Mouse (Mus musculus) megakaryocyte, embryonic 14.5 days (primary cell): ENCODE measurements around the gene Paqr5. TPM values are rescaled to one million over a fixed set of nuclear protein-coding genes. Genes with fewer than 3 reads are reported as not detected.

Experiments
- H3K27me3 ChIP-seq: replicated peaks from 2 replicates; pipeline ENCODE3; 2012; ENCODE audit warnings: inconsistent platforms
- H3K36me3 ChIP-seq: replicated peaks from 2 replicates; pipeline ENCODE3; 2012; ENCODE audit warnings: low read length, inconsistent platforms, mixed read lengths
- H3K4me1 ChIP-seq: 2 replicates; pipeline ENCODE4 v1.6.1; 2012; ENCODE audit warnings: inconsistent platforms
- H3K4me3 ChIP-seq: replicated peaks from 2 replicates; pipeline ENCODE3; 2012; ENCODE audit warnings: moderate library complexity, mild to moderate bottlenecking, inconsistent platforms
- H3K9me3 ChIP-seq: 2 replicates; pipeline ENCODE4 v1.6.1; 2012; ENCODE audit warnings: inconsistent platforms
- FLI1 ChIP-seq: IDR thresholded peaks from 2 replicates; pipeline ENCODE4 v1.6.1; 2012; ENCODE audit warnings: low read length, inconsistent platforms, mixed read lengths
- GATA1 ChIP-seq: IDR thresholded peaks from 3 replicates; pipeline ENCODE4 v1.6.1; 2012; ENCODE audit warnings: mixed read lengths, low read length, inconsistent platforms, borderline replicate concordance
- polyA plus RNA-seq: library from polyadenylated mRNA; stranded (reverse); fragments of >175 nt; gene quantifications from 2 replicates; pipeline ENCODE4 v1.2.3, GENCODE M21; 2012; ENCODE audit warnings: low replicate concordance; ENCODE audit not compliant: insufficient read depth

Gene Paqr5
- polyA plus RNA-seq, 1 experiment: 0.06 TPM

DNA sequence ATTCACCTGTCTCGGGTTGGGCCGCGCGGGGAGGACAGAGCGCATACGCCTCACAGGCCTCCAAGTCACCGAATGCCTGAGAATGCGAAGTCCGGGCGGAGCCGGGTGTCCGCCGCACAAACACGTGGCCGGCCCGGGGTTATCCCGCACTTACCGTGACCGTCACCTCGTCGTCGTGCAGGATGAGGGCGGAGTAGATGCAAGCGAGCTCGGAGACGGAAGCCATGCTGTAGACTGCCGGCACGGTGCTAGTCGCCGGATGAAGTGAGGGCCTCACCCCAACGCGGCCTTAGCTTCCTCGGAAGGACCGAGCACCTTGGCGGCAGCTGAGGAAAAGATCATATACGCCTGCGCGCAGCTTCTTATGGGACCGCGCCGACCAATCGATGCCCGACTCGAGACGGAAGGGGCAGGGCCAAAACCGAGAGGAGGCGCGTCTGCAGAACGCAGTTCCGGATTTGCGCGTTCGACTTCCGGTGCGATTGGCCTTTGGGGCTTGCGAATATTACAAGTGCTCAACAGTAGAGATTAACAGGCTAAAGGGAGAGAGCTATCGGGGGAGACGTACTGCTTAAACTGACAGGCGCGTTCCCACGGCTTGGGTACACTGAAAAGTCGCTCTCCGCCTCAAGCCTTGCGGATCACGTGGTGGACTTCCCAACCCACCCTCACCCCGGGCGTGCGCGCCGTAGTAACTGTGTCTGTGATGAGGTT lies 112.3 kb downstream of the Paqr5 start, which contains the start of gene Rplp1:
TSS of gene Rplp1 (minus strand) at position 340 of the 714 bp plus-strand sequence.
- peaks cover 26% of the 10 kb centered on the region for H3K4me1 ChIP-seq
- H3K36me3 ChIP-seq: peaks cover 62% of the 10 kb centered on the region
- H3K27me3 ChIP-seq: no peaks in the 10 kb centered on the region
- H3K9me3 ChIP-seq: no peaks in the 10 kb centered on the region
- TF ChIP-seq FLI1 (peak; percentile 51; the same call in 1 of the 2 replicates), GATA1 (no peak)
- peak within 1 kb of the TSS; percentile 96 for H3K4me3 ChIP-seq

DNA sequence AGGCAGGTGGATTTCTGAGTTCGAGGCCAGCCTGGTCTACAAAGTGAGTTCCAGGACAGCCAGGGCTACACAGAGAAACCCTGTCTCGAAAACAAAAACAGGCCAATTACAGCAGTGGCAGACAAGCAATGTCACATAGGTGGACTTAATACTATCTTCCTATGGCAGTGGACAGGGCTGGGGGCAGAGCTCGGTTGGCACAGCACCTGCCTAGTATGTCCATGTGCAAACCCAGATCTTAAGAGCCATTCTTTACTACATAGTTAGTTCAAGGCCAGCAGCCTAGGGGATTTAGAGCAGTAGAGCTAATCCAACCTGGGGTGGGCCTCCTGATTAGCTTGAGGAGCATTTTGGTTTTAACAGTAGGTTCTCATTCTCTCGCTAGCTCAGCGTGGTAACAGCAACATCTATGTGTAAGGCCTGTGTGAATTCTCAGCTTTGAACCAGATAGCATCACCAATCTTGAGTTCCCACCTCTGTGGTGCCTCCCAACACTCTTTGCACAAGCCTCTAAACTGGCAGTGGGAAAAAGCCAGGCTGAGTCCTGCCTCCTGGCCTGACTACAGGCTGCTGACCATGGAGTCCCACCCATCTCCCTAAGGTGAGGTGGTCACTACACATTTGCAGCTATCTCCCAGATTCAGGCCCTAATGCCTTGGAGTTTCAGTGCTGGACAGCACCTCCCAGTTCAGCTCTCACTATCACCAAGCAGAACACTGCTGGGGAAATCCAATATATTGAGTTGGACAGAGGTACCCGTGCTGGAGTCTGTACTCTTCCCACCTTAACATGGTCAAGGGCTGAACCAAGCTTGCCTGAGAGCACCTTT lies 115.1 kb downstream of the Paqr5 start:
- H3K4me1 ChIP-seq: peaks cover 38% of the 10 kb centered on the region
- H3K4me3 ChIP-seq: no peak overlapping the region
- peaks cover 3% of the 10 kb centered on the region for H3K27me3 ChIP-seq
- TF ChIP-seq GATA1 (no peak), FLI1 (no peak)
- H3K36me3 ChIP-seq: peaks cover 41% of the 10 kb centered on the region
- no peaks in the 10 kb centered on the region for H3K9me3 ChIP-seq

DNA sequence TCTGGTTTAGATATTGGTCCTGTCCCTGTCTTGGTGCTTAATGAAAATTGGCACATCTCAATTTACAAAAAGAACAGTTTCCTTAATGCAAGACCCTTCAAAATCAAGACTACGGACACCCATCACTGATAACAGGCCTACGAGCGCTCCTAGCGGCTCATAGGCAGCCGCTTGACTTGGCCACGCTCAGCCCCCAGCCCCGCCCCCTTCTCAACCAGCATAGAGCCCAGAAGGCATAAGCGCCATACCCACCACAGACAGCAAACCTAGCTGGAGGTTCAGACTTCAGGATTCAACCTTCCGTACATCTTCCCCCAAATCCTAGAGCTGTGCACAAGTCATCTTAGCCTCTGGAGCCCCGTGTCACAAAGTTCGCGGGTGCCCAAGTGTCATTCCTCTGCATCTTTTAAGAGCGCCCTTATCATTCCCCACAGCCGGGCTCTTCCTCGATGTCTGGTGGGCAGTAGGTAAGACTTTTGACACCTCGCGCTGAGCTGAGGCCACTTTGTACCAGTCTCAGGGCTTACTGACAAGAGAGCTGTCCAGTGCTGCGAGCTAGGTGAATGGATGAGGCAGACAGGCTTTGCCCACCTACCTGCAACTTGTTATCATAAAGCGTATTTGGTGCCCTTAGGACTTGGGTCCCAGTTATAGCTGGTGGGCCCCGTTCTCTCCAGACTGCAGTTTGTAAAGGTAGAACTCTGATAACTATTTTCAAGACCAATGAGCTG lies 116.0 kb downstream of the Paqr5 start:
- Histone ChIP-seq H3K27me3 (peaks cover 5% of the 10 kb centered on the region), H3K4me1 (peaks cover 38% of the 10 kb centered on the region), H3K4me3 (no peak overlapping the region), H3K36me3 (peaks cover 35% of the 10 kb centered on the region), H3K9me3 (no peaks in the 10 kb centered on the region)
- no peak for TF ChIP-seq FLI1
- TF ChIP-seq GATA1: no peak

DNA sequence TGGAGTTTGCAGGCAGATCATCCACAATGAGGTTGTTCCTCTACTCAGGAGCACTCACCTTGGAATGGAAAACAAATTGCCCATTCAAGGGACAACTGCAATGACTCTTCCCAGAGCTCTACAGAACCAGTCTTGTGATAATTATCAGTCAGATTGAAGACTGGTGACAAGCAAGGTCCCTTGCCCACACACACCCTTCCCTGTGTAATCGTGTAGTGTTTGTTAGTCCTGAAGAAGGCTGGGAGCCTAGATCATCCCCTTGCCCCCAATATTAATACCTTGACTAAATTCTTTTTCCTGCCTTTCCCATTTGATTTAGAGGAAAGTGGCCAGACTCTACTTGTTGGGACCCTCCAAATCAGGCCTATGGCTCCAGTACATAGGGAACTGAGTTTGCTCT lies 117.0 kb downstream of the Paqr5 start:
- Histone ChIP-seq H3K9me3 (no peaks in the 10 kb centered on the region), H3K36me3 (peaks cover 35% of the 10 kb centered on the region), H3K4me1 (peaks cover 40% of the 10 kb centered on the region), H3K27me3 (peaks cover 5% of the 10 kb centered on the region), H3K4me3 (no peak overlapping the region)
- TF ChIP-seq FLI1: no peak

DNA sequence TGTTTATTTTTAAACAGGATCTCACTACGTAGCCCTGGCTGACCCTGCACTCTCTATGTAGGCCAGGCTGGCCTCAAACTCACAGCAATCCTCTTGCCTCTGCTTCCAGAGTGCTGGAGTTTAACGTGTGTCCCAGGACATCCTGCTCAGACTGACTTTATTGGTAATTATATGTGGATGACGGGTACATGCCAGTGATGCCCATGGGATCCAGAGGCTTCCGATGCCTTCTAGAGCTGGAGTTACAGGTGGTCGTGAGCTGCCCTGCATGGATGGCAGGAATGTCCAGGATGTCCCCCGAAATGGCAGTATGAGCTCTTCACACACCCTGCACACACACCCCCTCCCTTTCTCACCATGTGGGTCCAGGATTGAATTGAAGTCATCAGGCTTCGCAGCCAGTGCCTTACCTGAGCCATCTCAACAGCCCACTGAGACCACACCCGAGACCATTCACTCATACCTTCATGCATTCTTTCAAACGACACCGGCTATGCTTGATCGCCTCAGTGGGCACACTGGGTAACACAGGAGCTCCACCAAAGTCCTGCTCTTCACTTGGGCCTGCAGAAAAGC lies 117.7 kb downstream of the Paqr5 start:
- peaks cover 9% of the 10 kb centered on the region for H3K27me3 ChIP-seq
- TF ChIP-seq GATA1 (no peak), FLI1 (no peak)
- peaks cover 35% of the 10 kb centered on the region for H3K36me3 ChIP-seq
- H3K4me1 ChIP-seq: peaks cover 45% of the 10 kb centered on the region
- H3K9me3 ChIP-seq: no peaks in the 10 kb centered on the region
- no peak overlapping the region for H3K4me3 ChIP-seq

DNA sequence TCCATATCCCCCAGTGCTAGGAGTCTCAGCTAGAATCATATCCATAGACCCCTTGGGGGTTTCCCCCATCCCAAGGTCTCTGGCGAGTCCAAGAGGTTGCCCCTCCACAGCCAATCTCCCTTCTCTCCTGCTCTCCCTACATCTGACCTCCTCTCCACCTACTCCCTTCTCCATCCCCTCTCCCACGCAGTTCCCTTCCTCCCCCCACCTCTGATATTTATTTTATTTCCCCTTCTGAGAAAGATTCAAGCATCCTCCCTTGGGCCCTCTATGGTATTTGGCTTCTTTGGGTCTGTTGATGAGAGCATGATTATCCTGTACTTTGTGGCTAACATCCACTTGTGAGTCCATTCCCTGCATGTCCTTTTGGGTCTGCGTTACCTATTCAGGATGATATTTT lies 118.3 kb downstream of the Paqr5 start:
- H3K27me3 ChIP-seq: peaks cover 13% of the 10 kb centered on the region
- no peak overlapping the region for H3K4me3 ChIP-seq
- peaks cover 40% of the 10 kb centered on the region for H3K4me1 ChIP-seq
- H3K9me3 ChIP-seq: no peaks in the 10 kb centered on the region
- peaks cover 35% of the 10 kb centered on the region for H3K36me3 ChIP-seq
- no peak for TF ChIP-seq FLI1
- TF ChIP-seq GATA1: no peak

DNA sequence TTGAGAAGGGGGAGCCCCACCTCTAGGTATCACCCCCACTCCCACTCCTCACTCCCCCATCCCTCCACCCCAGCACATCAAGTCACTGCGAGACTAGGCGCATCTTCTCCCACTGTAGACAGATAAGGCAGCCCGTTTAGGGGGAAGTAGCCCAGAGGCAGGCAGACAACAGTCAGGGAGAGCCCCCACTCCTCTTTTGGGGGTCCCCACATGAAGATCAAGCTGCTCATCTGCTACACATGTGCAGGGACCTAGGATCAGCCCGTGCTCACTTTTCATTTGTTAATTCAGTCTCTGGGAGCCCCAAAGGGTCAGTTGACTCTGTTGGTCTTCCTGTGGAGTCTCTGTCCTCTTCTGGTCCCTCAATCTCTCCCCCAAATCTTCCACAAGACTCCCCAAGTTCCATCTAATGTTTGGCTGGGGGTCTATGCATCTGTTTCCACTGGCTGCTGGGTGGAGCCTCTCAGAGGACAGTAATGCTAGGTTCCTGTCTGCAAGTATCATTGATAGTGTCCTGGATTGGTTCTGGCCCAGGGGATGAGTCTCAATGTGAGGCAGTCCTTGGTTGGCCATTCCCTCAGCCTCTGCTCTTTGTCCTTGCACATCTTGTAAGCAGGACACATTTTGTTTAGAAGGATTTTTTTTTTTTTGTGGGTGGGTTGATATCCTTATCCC lies 118.9 kb downstream of the Paqr5 start:
- no peak for TF ChIP-seq GATA1
- no peak for TF ChIP-seq FLI1

DNA sequence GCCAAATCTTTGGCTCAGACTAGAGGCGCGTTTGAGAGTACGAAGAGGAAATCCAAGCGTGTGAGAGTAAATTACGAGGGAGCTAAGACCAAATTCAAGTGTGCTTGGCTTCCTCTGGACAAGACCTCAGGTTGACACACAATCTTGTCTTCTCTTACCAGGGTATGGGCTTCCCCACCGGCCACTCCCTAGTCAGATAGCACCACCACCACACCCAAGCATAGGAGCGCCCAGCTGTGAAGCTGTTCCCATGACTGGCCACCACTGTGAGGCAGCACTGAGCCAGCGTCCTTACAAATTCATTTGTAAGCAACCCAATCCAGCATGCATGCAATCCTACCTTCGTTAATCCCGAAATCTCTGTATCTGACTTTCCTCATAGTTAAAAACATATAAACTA lies 119.7 kb downstream of the Paqr5 start:
- Histone ChIP-seq H3K27me3 (peaks cover 26% of the 10 kb centered on the region), H3K4me3 (no peak overlapping the region), H3K4me1 (peaks cover 26% of the 10 kb centered on the region), H3K9me3 (no peaks in the 10 kb centered on the region), H3K36me3 (peaks cover 23% of the 10 kb centered on the region)
- no peak for TF ChIP-seq FLI1
- TF ChIP-seq GATA1: no peak

More for the DNA sequence above, 118.9 kb downstream of the Paqr5 start:
- Histone ChIP-seq H3K27me3 (peaks cover 17% of the 10 kb centered on the region), H3K4me1 (peaks cover 34% of the 10 kb centered on the region), H3K4me3 (no peak overlapping the region), H3K9me3 (no peaks in the 10 kb centered on the region), H3K36me3 (peaks cover 32% of the 10 kb centered on the region)

DNA sequence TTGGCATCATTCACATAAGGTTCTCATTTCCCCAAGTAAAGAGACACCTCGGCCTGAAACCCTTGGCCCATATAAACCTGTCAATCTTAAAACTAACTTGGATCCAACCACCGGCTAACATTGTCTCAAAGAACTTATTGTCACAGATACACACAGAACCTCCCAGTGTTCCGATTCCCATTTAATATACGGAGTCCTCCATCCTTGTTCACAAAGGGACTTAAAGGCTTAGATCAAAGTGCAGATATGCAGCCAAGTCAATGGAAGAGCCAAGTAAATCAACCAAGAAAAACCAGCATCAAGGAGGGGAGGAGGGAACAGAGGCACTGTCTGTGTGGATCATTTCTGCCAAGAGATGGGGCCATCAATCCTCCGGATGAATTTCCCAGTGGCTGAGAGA lies 121.1 kb downstream of the Paqr5 start:
- Histone ChIP-seq H3K27me3 (peaks cover 36% of the 10 kb centered on the region), H3K36me3 (peaks cover 10% of the 10 kb centered on the region), H3K4me3 (no peak overlapping the region), H3K4me1 (peaks cover 25% of the 10 kb centered on the region), H3K9me3 (no peaks in the 10 kb centered on the region)
- TF ChIP-seq FLI1 (no peak), GATA1 (no peak)
